ENCODE assay signal across 22 mouse cellular contexts in the genomic region with DNA sequence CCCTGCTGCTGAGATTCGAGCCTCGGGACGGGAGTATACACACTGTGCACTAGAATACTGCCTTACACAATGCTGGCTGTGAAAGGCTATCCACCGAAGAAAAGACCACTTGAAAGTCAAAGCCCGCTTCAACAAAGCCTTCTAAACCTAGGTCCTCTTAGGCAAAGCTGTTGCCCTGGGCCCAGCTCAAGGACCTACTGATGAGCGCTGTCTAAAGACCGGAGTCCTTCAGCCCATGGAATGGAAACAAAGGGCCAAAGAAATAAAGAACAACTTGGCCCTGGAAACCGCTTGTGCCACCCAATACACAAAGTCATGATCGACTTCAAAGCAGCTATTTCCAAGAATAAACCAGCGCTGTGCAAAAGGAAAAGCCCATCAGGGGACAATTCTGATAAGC.
"Had no signal": no experiment of that assay in that cellular context is flagged by ENCODE, and none has a peak within 500 bp of the region (broad histone marks: within the 10 kb centered on the region; RNA-seq: fewer than 3 reads in every experiment).

No protein-coding gene starts in this region.

- H3K4me3 ChIP-seq: limb, embryonic 10.5 days; limb, embryonic 13.5 days; liver, embryonic 12.5 days; liver, embryonic 15.5 days; lung, embryonic 15.5 days; megakaryocyte, embryonic 14.5 days; midbrain, embryonic 10.5 days; midbrain, embryonic 13.5 days; myocyte; neural tube, embryonic 13.5 days; stomach, embryonic 15.5 days had no signal

- H3K27ac ChIP-seq: limb, embryonic 10.5 days; limb, embryonic 13.5 days; liver, embryonic 12.5 days; liver, embryonic 15.5 days; lung, embryonic 15.5 days; midbrain, embryonic 10.5 days; midbrain, embryonic 13.5 days; neural tube, embryonic 13.5 days; stomach, embryonic 15.5 days had no signal

- H3K4me1 ChIP-seq: limb, embryonic 10.5 days; limb, embryonic 13.5 days; liver, embryonic 12.5 days; liver, embryonic 15.5 days; lung, embryonic 15.5 days; midbrain, embryonic 10.5 days; midbrain, embryonic 13.5 days; neural tube, embryonic 13.5 days; stomach, embryonic 15.5 days had no signal

- ATAC-seq: liver, embryonic 12.5 days; midbrain, embryonic 13.5 days; midbrain, embryonic 16.5 days had no signal

- H3K9me3 ChIP-seq: limb, embryonic 10.5 days; lung, embryonic 15.5 days; stomach, embryonic 15.5 days had no signal

- H3K9ac ChIP-seq: limb, embryonic 13.5 days; liver, embryonic 12.5 days; liver, embryonic 15.5 days; lung, embryonic 15.5 days; midbrain, embryonic 13.5 days; neural tube, embryonic 13.5 days; stomach, embryonic 15.5 days had no signal

- DNase-seq: kidney, postnatal 14 days; kidney, postnatal 4 days; liver; lung, adult 18-20 months; lung, postnatal 10 days; lung, postnatal 36 days; retina, postnatal 1 day; right cerebral cortex, postnatal 25 days; spleen, adult 18-20 months; thymus, postnatal 25 days had no signal

- H3K27me3 ChIP-seq: limb, embryonic 13.5 days; liver, embryonic 12.5 days; liver, embryonic 15.5 days; lung, embryonic 15.5 days; megakaryocyte, embryonic 14.5 days; midbrain, embryonic 13.5 days; neural tube, embryonic 13.5 days; stomach, embryonic 15.5 days had no signal

- H3K4me2 ChIP-seq: limb, embryonic 13.5 days; liver, embryonic 12.5 days; liver, embryonic 15.5 days; lung, embryonic 15.5 days; midbrain, embryonic 13.5 days; neural tube, embryonic 13.5 days; stomach, embryonic 15.5 days had no signal
